Mouse (Mus musculus): Measurements from ENCODE around the gene Pex1. TPM values are rescaled to one million over a fixed set of nuclear protein-coding genes. Genes with fewer than 3 reads are reported as not detected.
A peak's percentile ranks its signal among the peaks of the same experiment; 100 is the strongest.
"Not testable (repeated sequence)": the region's sequence is repeated elsewhere in the genome, so short reads cannot be mapped to it uniquely, and the experiment has no call there.

Gene Pex1
- polyA plus RNA-seq, 1 experiment from 2014 or later: 13.6 TPM

DNA sequence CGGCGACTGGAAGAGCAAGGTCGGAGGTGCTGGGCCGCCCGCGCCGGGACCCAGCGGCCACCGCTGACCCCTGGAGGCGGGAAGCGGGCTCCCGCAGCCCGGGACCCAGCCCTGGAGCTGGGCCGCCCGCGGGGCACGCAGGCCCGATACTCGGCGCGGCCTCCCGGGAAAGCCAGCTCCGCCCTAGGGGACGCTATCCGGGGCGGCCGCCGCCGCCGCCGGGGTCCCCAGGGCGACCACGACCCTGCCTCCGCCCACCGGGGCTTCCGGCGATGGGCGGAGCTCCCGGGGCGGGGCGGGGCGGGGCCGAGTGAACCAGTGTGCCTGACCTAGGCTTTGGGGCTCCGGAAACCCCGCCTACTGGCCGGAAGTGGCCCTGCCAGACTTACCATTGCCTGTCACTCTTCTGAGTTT lies 51.8 kb downstream of the Pex1 start:
- H3K9ac ChIP-seq (ENCODE audit: low read length): peak overlapping the region; percentile 93
- peak overlapping the region; percentile 94 for H3K4me3 ChIP-seq (ENCODE audit: low read depth, low read length)
- peak overlapping the region; percentile 37 for H3K4me2 ChIP-seq
- ATAC-seq (ENCODE audit: low FRiP score) (peak; percentile 98), DNase-seq (ENCODE audit: low spot score, missing footprints) (peak; percentile 99)
- no peaks in the 10 kb centered on the region; the same call in 1 of the 2 replicates for H3K4me1 ChIP-seq (ENCODE audit: control insufficient read depth, insufficient read depth, low read length)
- H3K27ac ChIP-seq (ENCODE audit: low read depth, low read length): peak overlapping the region; percentile 81
- under 1% methylated on average over 36 of the region's 46 CpGs for whole genome bisulfite sequencing
- 0 out of 2 replicates have a peak, but pooled peaks cover 2% of the 10 kb centered on the region for H3K36me3 ChIP-seq (ENCODE audit: control insufficient read depth, insufficient read depth, low read length)
- H3K27me3 ChIP-seq (ENCODE audit: control insufficient read depth, insufficient read depth, low read length): no peaks in the 10 kb centered on the region
- no peaks in the 10 kb centered on the region for H3K9me3 ChIP-seq (ENCODE audit: control insufficient read depth, low read length)

DNA sequence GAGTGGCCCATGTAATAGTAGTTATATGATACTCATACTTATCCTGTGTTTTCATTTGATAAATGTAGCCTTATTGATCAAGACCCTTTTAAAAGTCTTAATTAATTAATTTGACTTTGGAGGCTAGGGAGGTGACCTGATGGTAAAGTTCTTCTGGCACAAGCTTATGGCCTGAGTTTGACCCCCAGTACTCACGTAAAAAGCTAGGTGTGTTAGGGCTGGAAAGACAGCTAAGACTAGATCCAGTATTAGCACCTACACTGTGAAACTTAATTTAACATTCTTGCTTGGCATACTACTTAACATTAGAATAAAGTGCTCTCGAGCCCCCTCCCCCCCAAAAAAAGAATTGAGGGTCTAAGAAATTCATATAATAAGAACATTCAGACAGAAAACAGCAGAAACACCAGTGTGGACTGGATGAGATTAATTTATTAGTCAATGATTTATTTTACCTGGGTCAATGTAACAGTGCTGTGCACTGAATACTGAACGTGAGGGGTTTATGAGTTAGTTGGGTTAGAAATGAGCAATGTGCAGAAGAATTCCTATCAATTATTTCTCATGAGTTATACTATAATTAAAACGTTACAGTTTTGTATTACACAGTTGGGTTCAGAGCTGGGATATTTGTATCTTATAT lies 52.5 kb downstream of the Pex1 start:
- DNase-seq (ENCODE audit: low spot score, missing footprints) (no peak), ATAC-seq (ENCODE audit: low FRiP score) (peak; percentile 41)
- H3K9me3 ChIP-seq (ENCODE audit: control insufficient read depth, low read length): no peaks in the 10 kb centered on the region
- 0 out of 2 replicates have a peak, but pooled peaks cover 2% of the 10 kb centered on the region for H3K36me3 ChIP-seq (ENCODE audit: control insufficient read depth, insufficient read depth, low read length)
- H3K4me2 ChIP-seq: peak overlapping the region; percentile 22; the same call in 1 of the 2 replicates
- H3K9ac ChIP-seq (ENCODE audit: low read length): no peak overlapping the region
- no peaks in the 10 kb centered on the region for H3K27me3 ChIP-seq (ENCODE audit: control insufficient read depth, insufficient read depth, low read length)
- no peak overlapping the region for H3K27ac ChIP-seq (ENCODE audit: low read depth, low read length)
- H3K4me3 ChIP-seq (ENCODE audit: low read depth, low read length): peak overlapping the region; percentile 94; the same call in 1 of the 2 replicates
- H3K4me1 ChIP-seq (ENCODE audit: control insufficient read depth, insufficient read depth, low read length): no peaks in the 10 kb centered on the region; the same call in 1 of the 2 replicates
- WGBS: 55% methylated on average over 4 of the region's 4 CpGs

DNA sequence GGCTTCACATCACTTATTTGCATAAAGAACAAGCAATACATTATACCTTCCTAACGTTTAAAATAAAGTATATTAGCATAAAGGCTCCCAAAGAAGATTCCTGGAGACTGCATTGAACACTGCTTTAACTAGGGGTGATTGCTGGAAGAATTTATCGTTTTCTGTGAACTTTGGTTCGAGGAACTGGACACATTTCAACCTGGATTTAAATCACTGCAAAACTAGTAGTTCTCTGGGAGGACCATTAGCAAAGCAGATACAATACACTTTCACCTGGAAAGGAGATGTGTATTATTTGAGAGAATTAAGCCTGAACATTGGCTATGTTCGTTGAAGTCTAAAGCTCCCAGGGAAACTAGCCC lies 53.0 kb downstream of the Pex1 start:
- Histone ChIP-seq H3K9ac (ENCODE audit: low read length) (no peak overlapping the region), H3K27ac (ENCODE audit: low read depth, low read length) (no peak overlapping the region), H3K4me2 (no peak overlapping the region), H3K27me3 (ENCODE audit: control insufficient read depth, insufficient read depth, low read length) (no peaks in the 10 kb centered on the region), H3K4me3 (ENCODE audit: low read depth, low read length) (no peak overlapping the region), H3K9me3 (ENCODE audit: control insufficient read depth, low read length) (no peaks in the 10 kb centered on the region), H3K4me1 (ENCODE audit: control insufficient read depth, insufficient read depth, low read length) (no peaks in the 10 kb centered on the region; the same call in 1 of the 2 replicates), H3K36me3 (ENCODE audit: control insufficient read depth, insufficient read depth, low read length) (0 out of 2 replicates have a peak, but pooled peaks cover 2% of the 10 kb centered on the region)
- DNase-seq (ENCODE audit: low spot score, missing footprints): peak; percentile 67
- WGBS: 75% methylated on average over 4 of the region's 4 CpGs
- ATAC-seq (ENCODE audit: low FRiP score): no peak

DNA sequence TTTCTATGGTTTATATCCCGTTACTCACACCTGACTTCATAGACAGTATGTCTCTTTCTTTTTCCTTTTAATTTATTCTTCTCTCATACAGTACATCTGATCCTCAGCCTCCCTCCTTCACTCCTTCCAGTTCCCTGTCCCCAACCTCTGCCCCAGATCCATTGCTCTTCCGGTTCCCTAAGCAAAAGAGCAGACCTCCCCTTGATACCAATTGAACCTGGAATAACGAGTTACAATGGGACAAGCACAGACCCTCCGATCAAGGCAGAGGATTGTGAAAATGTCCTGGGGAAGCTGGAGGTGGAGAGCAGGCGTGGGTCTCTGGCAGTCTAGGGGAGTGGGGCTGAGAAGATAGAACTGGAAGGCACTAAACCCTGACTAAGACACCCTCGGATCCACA lies 55.0 kb downstream of the Pex1 start, which contains the start of gene Tmbim7:
Gene Tmbim7, plus strand, starts transcription at position 301 of the 400 bp plus-strand sequence.
- Histone ChIP-seq H3K9ac (ENCODE audit: low read length) (no peak within 1 kb of the TSS), H3K27ac (ENCODE audit: low read depth, low read length) (no peak within 1 kb of the TSS), H3K4me1 (ENCODE audit: control insufficient read depth, insufficient read depth, low read length) (no peaks in the 10 kb centered on the region), H3K9me3 (ENCODE audit: control insufficient read depth, low read length) (no peaks in the 10 kb centered on the region), H3K4me3 (ENCODE audit: low read depth, low read length) (no peak within 1 kb of the TSS), H3K36me3 (ENCODE audit: control insufficient read depth, insufficient read depth, low read length) (no peaks in the 10 kb centered on the region), H3K4me2 (no peak within 1 kb of the TSS), H3K27me3 (ENCODE audit: control insufficient read depth, insufficient read depth, low read length) (no peaks in the 10 kb centered on the region)
- ATAC-seq (ENCODE audit: low FRiP score) (no peak), DNase-seq (ENCODE audit: low spot score, missing footprints) (no peak)
- WGBS: 75% methylated on average over 6 of the region's 6 CpGs

- WGBS: 87% methylated on average over 5 of the region's 5 CpGs
- Histone ChIP-seq H3K36me3 (ENCODE audit: control insufficient read depth, insufficient read depth, low read length) (no peaks in the 10 kb centered on the region), H3K4me2 (no peak overlapping the region), H3K4me1 (ENCODE audit: control insufficient read depth, insufficient read depth, low read length) (no peaks in the 10 kb centered on the region), H3K9me3 (ENCODE audit: control insufficient read depth, low read length) (no peaks in the 10 kb centered on the region), H3K27ac (ENCODE audit: low read depth, low read length) (no peak overlapping the region), H3K9ac (ENCODE audit: low read length) (no peak overlapping the region), H3K27me3 (ENCODE audit: control insufficient read depth, insufficient read depth, low read length) (no peaks in the 10 kb centered on the region), H3K4me3 (ENCODE audit: low read depth, low read length) (no peak overlapping the region)
- ATAC-seq (ENCODE audit: low FRiP score) (no peak), DNase-seq (ENCODE audit: low spot score, missing footprints) (no peak)
These were observed 55.8 kb downstream of the Pex1 start for GRCm38 (mm10) chr5:3651621-3652020.

DNA sequence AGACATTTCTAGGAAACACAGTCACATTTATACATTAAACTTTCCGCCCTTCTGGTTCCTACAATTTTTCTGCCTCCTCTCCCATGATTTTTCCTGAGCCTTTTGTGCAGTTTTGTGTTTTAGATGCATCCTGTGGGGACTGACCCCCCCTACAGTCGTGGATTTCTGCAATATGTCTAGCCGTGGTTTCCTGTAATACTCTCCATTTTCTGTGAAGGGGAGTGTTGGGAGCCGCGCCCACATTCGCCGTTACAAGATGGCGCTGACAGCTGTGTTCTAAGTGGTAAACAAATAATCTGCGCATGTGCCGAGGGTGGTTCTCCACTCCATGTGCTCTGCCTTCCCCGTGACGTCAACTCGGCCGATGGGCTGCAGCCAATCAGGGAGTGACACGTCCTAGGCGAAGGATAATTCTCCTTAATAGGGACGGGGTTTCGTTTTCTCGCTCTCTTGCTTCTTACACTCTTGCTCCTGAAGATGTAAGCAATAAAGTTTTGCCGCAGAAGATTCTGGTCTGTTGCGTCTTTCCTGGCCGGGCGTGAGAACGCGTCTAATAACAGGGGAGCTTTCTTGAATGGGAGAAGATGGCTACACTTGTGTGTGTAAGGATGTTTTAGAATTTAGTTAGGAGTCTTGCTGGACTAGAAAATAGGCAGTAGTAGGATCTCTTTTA lies 57.2 kb downstream of the Pex1 start:
- not testable (repeated sequence) for ATAC-seq (ENCODE audit: low FRiP score); H3K4me3 ChIP-seq (ENCODE audit: low read depth, low read length); H3K4me1 ChIP-seq (ENCODE audit: control insufficient read depth, insufficient read depth, low read length); H3K27me3 ChIP-seq (ENCODE audit: control insufficient read depth, insufficient read depth, low read length); H3K9me3 ChIP-seq (ENCODE audit: control insufficient read depth, low read length); H3K4me2 ChIP-seq; H3K9ac ChIP-seq (ENCODE audit: low read length); H3K27ac ChIP-seq (ENCODE audit: low read depth, low read length); H3K36me3 ChIP-seq (ENCODE audit: control insufficient read depth, insufficient read depth, low read length); DNase-seq (ENCODE audit: low spot score, missing footprints)
- WGBS: 92% methylated on average over 15 of the region's 25 CpGs

- WGBS: 90% methylated on average over 4 of the region's 4 CpGs
- H3K9ac ChIP-seq (ENCODE audit: low read length): no peak overlapping the region
- H3K4me3 ChIP-seq (ENCODE audit: low read depth, low read length): no peak overlapping the region
- H3K4me2 ChIP-seq: no peak overlapping the region
- no peaks in the 10 kb centered on the region for H3K9me3 ChIP-seq (ENCODE audit: control insufficient read depth, low read length)
- H3K27me3 ChIP-seq (ENCODE audit: control insufficient read depth, insufficient read depth, low read length): no peaks in the 10 kb centered on the region
- H3K4me1 ChIP-seq (ENCODE audit: control insufficient read depth, insufficient read depth, low read length): no peaks in the 10 kb centered on the region
- H3K36me3 ChIP-seq (ENCODE audit: control insufficient read depth, insufficient read depth, low read length): no peaks in the 10 kb centered on the region
- no peak overlapping the region for H3K27ac ChIP-seq (ENCODE audit: low read depth, low read length)
- DNase-seq (ENCODE audit: low spot score, missing footprints) (peak; percentile 23), ATAC-seq (ENCODE audit: low FRiP score) (no peak)
These were observed 57.9 kb downstream of the Pex1 start for GRCm38 (mm10) chr5:3653801-3654200.

GRCm38 (mm10) chr5:3657085-3657484 lies 61.2 kb downstream of the Pex1 start, which contains the start of gene Gatad1:
Gene Gatad1, minus strand, starts transcription at chr5:3657185.
- DNase-seq (ENCODE audit: low spot score, missing footprints) (no peak), ATAC-seq (ENCODE audit: low FRiP score) (no peak)
- Histone ChIP-seq H3K4me2 (no peak within 1 kb of the TSS), H3K4me1 (ENCODE audit: control insufficient read depth, insufficient read depth, low read length) (no peaks in the 10 kb centered on the region), H3K36me3 (ENCODE audit: control insufficient read depth, insufficient read depth, low read length) (no peaks in the 10 kb centered on the region), H3K27me3 (ENCODE audit: control insufficient read depth, insufficient read depth, low read length) (no peaks in the 10 kb centered on the region), H3K27ac (ENCODE audit: low read depth, low read length) (no peak within 1 kb of the TSS), H3K4me3 (ENCODE audit: low read depth, low read length) (no peak within 1 kb of the TSS), H3K9me3 (ENCODE audit: control insufficient read depth, low read length) (no peaks in the 10 kb centered on the region), H3K9ac (ENCODE audit: low read length) (no peak within 1 kb of the TSS)
- WGBS: 86% methylated on average over 5 of the region's 5 CpGs

DNA sequence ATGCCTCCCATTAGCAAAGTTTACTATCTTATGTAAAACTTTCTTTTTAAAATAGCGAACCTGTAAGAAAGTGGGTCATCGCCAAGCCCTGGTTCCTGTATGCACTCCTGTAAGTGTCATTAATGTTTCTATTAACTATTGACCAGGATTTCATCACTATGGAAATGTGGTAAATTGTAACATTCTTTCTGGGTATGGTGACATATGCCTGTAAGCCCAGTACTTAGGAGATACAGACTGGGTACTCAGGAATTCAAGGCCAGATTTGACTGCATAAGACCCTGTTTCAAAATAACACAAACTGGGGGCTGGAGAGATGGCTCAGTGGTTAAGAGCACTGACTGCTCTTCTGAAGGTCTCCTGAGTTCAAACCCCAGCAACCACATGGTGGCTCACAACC lies 69.4 kb downstream of the Pex1 start:
- Histone ChIP-seq H3K9me3 (ENCODE audit: control insufficient read depth, low read length) (no peaks in the 10 kb centered on the region), H3K4me3 (ENCODE audit: low read depth, low read length) (no peak overlapping the region), H3K27ac (ENCODE audit: low read depth, low read length) (no peak overlapping the region), H3K36me3 (ENCODE audit: control insufficient read depth, insufficient read depth, low read length) (no peaks in the 10 kb centered on the region), H3K27me3 (ENCODE audit: control insufficient read depth, insufficient read depth, low read length) (no peaks in the 10 kb centered on the region), H3K4me1 (ENCODE audit: control insufficient read depth, insufficient read depth, low read length) (no peaks in the 10 kb centered on the region), H3K4me2 (no peak overlapping the region), H3K9ac (ENCODE audit: low read length) (no peak overlapping the region)
- 92% methylated on average over 2 of the region's 2 CpGs for WGBS
- peak; percentile 21 for DNase-seq (ENCODE audit: low spot score, missing footprints)
- ATAC-seq (ENCODE audit: low FRiP score): no peak
